Mouse (Mus musculus) hindbrain, embryonic 16.5 days (tissue): ENCODE measurements around the gene Rab43. TPM values are rescaled to one million over a fixed set of nuclear protein-coding genes. Genes with fewer than 3 reads are reported as not detected.

ENCODE experiments used
- ATAC-seq: fragments of 200-750 bp; cut with Nextera tagmentation; 2 replicates; pipeline ENCODE4 v1.8.0; 2017; ENCODE audit warnings: moderate TSS enrichment, moderate library complexity
- H3K27ac ChIP-seq: fragments of 300-500 bp; sonication (generic); 2 replicates; pipeline ENCODE4 v1.5.1; 2014; ENCODE audit warnings: low read depth, mild to moderate bottlenecking, control low read depth, low read length, moderate library complexity
- H3K27me3 ChIP-seq: fragments of 300-500 bp; sonication (generic); replicated peaks from 2 replicates; pipeline ENCODE4 v1.6.1; 2014; ENCODE audit warnings: low read length; ENCODE audit not compliant: control insufficient read depth, insufficient read depth
- H3K36me3 ChIP-seq: fragments of 300-500 bp; sonication (generic); 2 replicates; pipeline ENCODE4 v1.6.1; 2014; ENCODE audit warnings: mild to moderate bottlenecking, low read length, moderate library complexity, mixed read lengths; ENCODE audit not compliant: control insufficient read depth, insufficient read depth
- H3K4me1 ChIP-seq: fragments of 300-500 bp; sonication (generic); 2 replicates; pipeline ENCODE4 v1.6.1; 2014; ENCODE audit warnings: low read depth, low read length; ENCODE audit not compliant: control insufficient read depth, insufficient read depth
- H3K4me2 ChIP-seq: fragments of 300-500 bp; sonication (generic); 2 replicates; pipeline ENCODE4 v1.6.1; 2014; ENCODE audit warnings: mild to moderate bottlenecking, low read length, control low read depth, moderate library complexity
- H3K4me3 ChIP-seq: fragments of 300-500 bp; sonication (generic); 2 replicates; pipeline ENCODE4 v1.5.1; 2014; ENCODE audit warnings: mild to moderate bottlenecking, low read length, control low read depth, moderate library complexity
- H3K9ac ChIP-seq: fragments of 300-500 bp; sonication (generic); 2 replicates; pipeline ENCODE4 v1.6.1; 2014; ENCODE audit warnings: low read depth, mild to moderate bottlenecking, control low read depth, low read length, moderate library complexity
- H3K9me3 ChIP-seq: fragments of 300-500 bp; sonication (generic); 2 replicates; pipeline ENCODE4 v1.6.1; 2014; ENCODE audit warnings: mild to moderate bottlenecking, low read length, moderate library complexity; ENCODE audit not compliant: control insufficient read depth
- WGBS: fragments of 180-500 bp; shearing (Covaris S2); extraction: QIAGEN DNeasy Blood & Tissue Kit; methylation state at CpG from one replicate; pipeline ENCODE4 v1.1.7; 2014; 5-methylcytosine and 5-hydroxymethylcytosine counted together
- polyA plus RNA-seq: library from polyadenylated mRNA; unstranded; fragments of >200 nt; fragmentation: Nextera tagmentation; extraction: Ambion mirVana; gene quantifications from 2 replicates; pipeline ENCODE4 v1.2.1, GENCODE M21; 2015

Rab43 gene
- polyA plus RNA-seq, 1 experiment from 2014 or later: 9.4 TPM

DNA sequence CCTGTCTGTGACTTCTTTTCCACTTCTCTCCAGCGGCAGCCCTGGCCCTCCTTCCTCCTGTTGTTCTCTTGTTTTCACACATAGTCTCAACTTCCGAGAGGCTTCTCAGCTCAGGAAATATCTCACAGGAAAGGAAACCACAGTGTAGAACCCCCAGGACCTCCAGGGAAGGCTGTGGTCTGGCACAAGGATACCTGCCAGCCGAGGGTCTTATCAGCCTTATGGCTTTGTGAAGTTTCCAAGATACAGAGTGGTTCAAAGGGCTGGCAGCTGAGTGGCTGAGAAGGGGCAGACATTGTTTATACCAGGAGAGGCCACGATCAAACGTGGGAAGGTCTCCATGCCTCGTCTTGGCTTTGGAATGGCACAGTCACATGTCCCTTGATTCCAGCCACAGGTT lies 72.1 kb downstream of the Rab43 start:
- ATAC-seq: no peak
- H3K9me3 ChIP-seq: no peaks in the 10 kb centered on the region
- no peak overlapping the region for H3K4me3 ChIP-seq
- 61% methylated on average over 6 of the region's 6 CpGs for WGBS
- H3K27ac ChIP-seq: no peak overlapping the region
- H3K36me3 ChIP-seq: no peaks in the 10 kb centered on the region
- H3K4me2 ChIP-seq: no peak overlapping the region
- no peak overlapping the region for H3K9ac ChIP-seq
- H3K27me3 ChIP-seq: no peaks in the 10 kb centered on the region
- no peaks in the 10 kb centered on the region; the same call in 1 of the 2 replicates for H3K4me1 ChIP-seq

Other genes starting within 250 kb of the Rab43 start
- 2.2 and 2.7 TPM in 2 replicates for gene Prokr1, start 221.4 kb downstream of the Rab43 start, polyA plus RNA-seq
- 8.5 and 9.1 TPM in 2 replicates for gene Aplf, start 140.0 kb downstream of the Rab43 start, polyA plus RNA-seq
- gene Efcc1, start 81.3 kb downstream of the Rab43 start, polyA plus RNA-seq: 6.3 and 6.6 TPM in 2 replicates
- gene Gp9, start 34.1 kb downstream of the Rab43 start, polyA plus RNA-seq: 0.41 and 0.97 TPM in 2 replicates
- gene Gm45140, start 23.6 kb upstream of the Rab43 start, polyA plus RNA-seq: 2.9 and 3.9 TPM in 2 replicates
- gene Isy1, start 26.6 kb upstream of the Rab43 start, polyA plus RNA-seq: 24.0 and 24.4 TPM in 2 replicates
- gene Cnbp, start 38.9 kb upstream of the Rab43 start, polyA plus RNA-seq: 533 and 548 TPM in 2 replicates
- gene Copg1, start 75.7 kb upstream of the Rab43 start, polyA plus RNA-seq: 220 and 225 TPM in 2 replicates
- 41.2 and 43.9 TPM in 2 replicates for gene Hmces, start 101.8 kb upstream of the Rab43 start, polyA plus RNA-seq
- 8.1 and 13.4 TPM in 2 replicates for gene H1fx, start 169.5 kb upstream of the Rab43 start, polyA plus RNA-seq
- 399 and 401 TPM in 2 replicates for gene Rab7, start 233.1 kb upstream of the Rab43 start, polyA plus RNA-seq